Mouse (Mus musculus) MEL (cell line): ENCODE measurements at regions not wholly inside any gene's neighbourhood (a gene's known extent, or its start where the extent isn't known, plus 50 kb on each side); places are given as distances from the start of the nearest gene placed in this dataset.

Source experiments
- DNase-seq: peaks from one replicate; pipeline ENCODE4 v3.0.0; 2011; ENCODE audit warnings: low read depth, low spot score
- H3K27ac ChIP-seq: 2 replicates; pipeline ENCODE4 v1.5.1; 2012; ENCODE audit warnings: low read depth, mild to moderate bottlenecking, control low read depth, low read length, moderate library complexity; ENCODE audit not compliant: control insufficient read depth
- H3K27me3 ChIP-seq, 2 experiments: fragments of 150-350 bp in 1 of 2; sonication (generic) in 1 of 2; 2 replicates each; pipeline ENCODE4 v1.6.1; 2012; ENCODE audit warnings: low read length in 2 of 2, mild to moderate bottlenecking in 2 of 2, improper control_type of control experiment in 1 of 2, moderate library complexity in 1 of 2; ENCODE audit not compliant: insufficient read depth in 2 of 2, control insufficient read depth in 1 of 2
- H3K36me3 ChIP-seq, 2 experiments: 2 replicates each; pipeline ENCODE4 v1.6.1; 2012 to 2014; ENCODE audit warnings: low read length in 2 of 2, improper control_type of control experiment in 1 of 2, inconsistent platforms in 1 of 2, mild to moderate bottlenecking in 1 of 2; ENCODE audit not compliant: insufficient read depth in 2 of 2, control insufficient read depth in 1 of 2
- H3K4me1 ChIP-seq, 2 experiments: fragments of 150-350 bp in 1 of 2; sonication (generic) in 1 of 2; 2 replicates each; pipeline ENCODE4 v1.6.1; 2012; ENCODE audit warnings: low read length in 2 of 2, improper control_type of control experiment in 1 of 2, mild to moderate bottlenecking in 1 of 2; ENCODE audit not compliant: insufficient read depth in 2 of 2, control insufficient read depth in 1 of 2
- H3K4me3 ChIP-seq, 2 experiments: fragments of 150-350 bp in 1 of 2; sonication (generic) in 1 of 2; 2 replicates each; pipeline ENCODE4 v1.5.1; 2012; ENCODE audit warnings: low read depth in 2 of 2, low read length in 2 of 2, mild to moderate bottlenecking in 2 of 2, moderate library complexity in 2 of 2, control low read depth in 1 of 2, improper control_type of control experiment in 1 of 2; ENCODE audit not compliant: control insufficient read depth in 1 of 2, insufficient read depth in 1 of 2
- H3K79me2 ChIP-seq: 2 replicates; pipeline ENCODE4 v1.6.1; 2012; ENCODE audit warnings: mild to moderate bottlenecking, low read length, moderate library complexity; ENCODE audit not compliant: control insufficient read depth, poor library complexity, insufficient read depth
- H3K9ac ChIP-seq: 2 replicates; pipeline ENCODE4 v1.6.1; 2012; ENCODE audit warnings: low read depth, mild to moderate bottlenecking, control low read depth, low read length, moderate library complexity; ENCODE audit not compliant: control insufficient read depth, poor library complexity, severe bottlenecking
- H3K9me3 ChIP-seq: fragments of 150-350 bp; sonication (generic); replicated peaks from 2 replicates; pipeline ENCODE4 v1.6.1; 2012; ENCODE audit warnings: mild to moderate bottlenecking, low read length, improper control_type of control experiment, moderate library complexity; ENCODE audit not compliant: insufficient read depth
- CHD1 ChIP-seq: IDR thresholded peaks from 2 replicates; pipeline ENCODE4 v1.6.1; 2012; ENCODE audit warnings: low read depth, mild to moderate bottlenecking, inconsistent platforms, low read length, improper control_type of control experiment
- CTCF ChIP-seq, 3 experiments: IDR thresholded peaks in 2 of 3; conservative IDR thresholded peaks in 1 of 3; 2 replicates each; pipeline ENCODE4 v1.5.1; 2011 to 2012; ENCODE audit warnings: low read length in 3 of 3, low read depth in 2 of 3, mild to moderate bottlenecking in 2 of 3, improper control_type of control experiment in 1 of 3, inconsistent platforms in 1 of 3, mixed read lengths in 1 of 3, moderate library complexity in 1 of 3; ENCODE audit not compliant: control insufficient read depth in 1 of 3, insufficient read depth in 1 of 3, poor library complexity in 1 of 3, severe bottlenecking in 1 of 3
- JUND ChIP-seq: IDR thresholded peaks from 2 replicates; pipeline ENCODE4 v1.6.1; 2011; ENCODE audit warnings: low read depth, mild to moderate bottlenecking, improper control_type of control experiment, low read length
- MEF2A ChIP-seq: IDR thresholded peaks from 2 replicates; pipeline ENCODE4 v1.6.1; 2014; ENCODE audit warnings: low read depth, mild to moderate bottlenecking, inconsistent platforms, low read length, improper control_type of control experiment; ENCODE audit not compliant: poor library complexity, insufficient replicate concordance, severe bottlenecking; ENCODE audit errors: extremely low read depth
- NELFE ChIP-seq: IDR thresholded peaks from 2 replicates; pipeline ENCODE4 v1.6.1; 2011; ENCODE audit warnings: low read depth, low read length, improper control_type of control experiment
- NRF1 ChIP-seq: IDR thresholded peaks from 2 replicates; pipeline ENCODE4 v1.6.1; 2014; ENCODE audit warnings: low read depth, mild to moderate bottlenecking, inconsistent platforms, low read length, improper control_type of control experiment, moderate library complexity; ENCODE audit not compliant: poor library complexity, insufficient read depth, severe bottlenecking
- POLR2AphosphoS2 ChIP-seq: IDR thresholded peaks from 2 replicates; pipeline ENCODE4 v1.6.1; 2011; ENCODE audit warnings: low read length, improper control_type of control experiment
- RAD21 ChIP-seq: IDR thresholded peaks from 2 replicates; pipeline ENCODE4 v1.6.1; 2011; ENCODE audit warnings: mild to moderate bottlenecking, low read depth, low read length, improper control_type of control experiment
- RCOR1 ChIP-seq: IDR thresholded peaks from 2 replicates; pipeline ENCODE4 v1.6.1; 2012; ENCODE audit warnings: low read depth, mild to moderate bottlenecking, inconsistent platforms, low read length, improper control_type of control experiment
- SMC3 ChIP-seq: IDR thresholded peaks from 2 replicates; pipeline ENCODE4 v1.6.1; 2011; ENCODE audit warnings: low read depth, low read length, improper control_type of control experiment
- USF1 ChIP-seq: IDR thresholded peaks from 2 replicates; pipeline ENCODE4 v1.6.1; 2014; ENCODE audit warnings: low read depth, mild to moderate bottlenecking, inconsistent platforms, low read length, improper control_type of control experiment, moderate library complexity
- USF2 ChIP-seq, 2 experiments: IDR thresholded peaks; 2 replicates each; pipeline ENCODE4 v1.6.1; 2011 to 2012; ENCODE audit warnings: improper control_type of control experiment in 2 of 2, low read length in 2 of 2, borderline replicate concordance in 1 of 2, inconsistent platforms in 1 of 2, low read depth in 1 of 2, mild to moderate bottlenecking in 1 of 2; ENCODE audit not compliant: insufficient read depth in 1 of 2
- ZKSCAN1 ChIP-seq: IDR thresholded peaks from 2 replicates; pipeline ENCODE4 v1.6.1; 2012; ENCODE audit warnings: low read depth, mild to moderate bottlenecking, inconsistent platforms, low read length, improper control_type of control experiment, moderate library complexity
- ZNF384 ChIP-seq: IDR thresholded peaks from 2 replicates; pipeline ENCODE4 v1.6.1; 2012; ENCODE audit warnings: low read depth, mild to moderate bottlenecking, inconsistent platforms, low read length, improper control_type of control experiment

DNA sequence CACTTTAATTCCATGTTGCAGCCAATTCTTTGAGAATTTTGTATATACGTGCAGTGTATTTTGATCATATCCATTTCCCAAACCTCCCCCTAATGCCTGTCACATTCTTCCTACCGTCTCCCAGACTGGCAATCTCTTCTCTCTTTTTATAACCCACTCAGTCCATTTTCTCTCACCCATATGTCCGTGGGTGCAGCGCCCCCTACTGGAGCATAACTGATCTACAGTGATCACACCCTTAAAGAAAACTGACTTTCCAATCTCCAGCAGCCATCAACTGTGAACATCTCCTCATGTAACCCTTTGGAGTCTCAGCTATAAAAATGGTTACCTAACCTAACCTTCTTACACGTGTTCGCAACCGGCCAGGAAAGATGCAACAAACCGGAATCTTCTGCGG, 123.0 kb upstream of the Slc7a14 start:
- Histone ChIP-seq H3K4me1 (peaks cover 0 to 4% of the 10 kb centered on the region in 2 experiments; a peak in 2 of 4 replicates), H3K9me3 (no peaks in the 10 kb centered on the region), H3K27me3 (no peaks in the 10 kb centered on the region), H3K9ac (no peak overlapping the region), H3K36me3 (0 out of 4 replicates have a peak, but pooled peaks cover 0 to 2% of the 10 kb centered on the region in 2 experiments), H3K27ac (no peak overlapping the region), H3K4me3 (no peak overlapping the region), H3K79me2 (no peaks in the 10 kb centered on the region)
- peak; percentile 3 for TF ChIP-seq RAD21
- TF ChIP-seq CTCF (IDR thresholded peaks at IDR 0.05 in 2 of 3, conservative IDR thresholded peaks at IDR 0.05 in 1 of 3; ENCODE audit: control insufficient read depth in 1 of 3, insufficient read depth in 1 of 3, low read depth in 2 of 3, low read length in 3 of 3, poor library complexity in 1 of 3, severe bottlenecking in 1 of 3), result peak; percentile 21 to 35 (median 30); a peak in 4 of 6 replicates
- no peak for TF ChIP-seq MEF2A
- DNase-seq, result no peak

DNA sequence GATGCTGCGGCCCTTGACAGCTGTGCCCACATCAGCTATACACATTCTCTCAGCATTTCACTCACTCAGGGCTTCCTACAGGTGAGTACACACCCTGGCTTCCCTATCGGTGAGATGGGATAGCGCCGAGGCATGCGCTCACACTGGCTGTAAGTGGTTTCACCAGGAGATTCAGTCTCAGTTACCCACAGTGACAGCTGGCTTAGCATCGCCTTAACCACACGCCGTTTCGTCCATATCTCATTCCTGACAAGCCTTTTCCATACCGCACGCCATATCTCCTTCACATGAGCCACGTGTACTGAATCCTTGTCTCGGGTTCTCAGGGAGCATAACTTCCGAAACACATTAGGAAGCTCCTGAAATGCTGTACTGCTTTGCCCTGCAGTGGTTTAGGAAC, 113.3 kb upstream of the Slc7a14 start:
- DNase-seq, result no peak
- Histone ChIP-seq H3K9ac (no peak overlapping the region), H3K4me3 (no peak overlapping the region), H3K27ac (no peak overlapping the region), H3K27me3 (no peaks in the 10 kb centered on the region), H3K4me1 (no peaks in the 10 kb centered on the region), H3K79me2 (no peaks in the 10 kb centered on the region), H3K36me3 (no peaks in the 10 kb centered on the region), H3K9me3 (no peaks in the 10 kb centered on the region)
- no peak for TF ChIP-seq JUND
- no peak for TF ChIP-seq RAD21
- TF ChIP-seq SMC3, result no peak
- no peak for TF ChIP-seq NELFE
- no peak for TF ChIP-seq USF1
- TF ChIP-seq ZNF384, result no peak
- TF ChIP-seq MEF2A, result no peak
- no peak for TF ChIP-seq RCOR1
- no peak for TF ChIP-seq ZKSCAN1
- no peak for TF ChIP-seq POLR2AphosphoS2
- TF ChIP-seq CHD1, result no peak
- TF ChIP-seq NRF1, result no peak

DNA sequence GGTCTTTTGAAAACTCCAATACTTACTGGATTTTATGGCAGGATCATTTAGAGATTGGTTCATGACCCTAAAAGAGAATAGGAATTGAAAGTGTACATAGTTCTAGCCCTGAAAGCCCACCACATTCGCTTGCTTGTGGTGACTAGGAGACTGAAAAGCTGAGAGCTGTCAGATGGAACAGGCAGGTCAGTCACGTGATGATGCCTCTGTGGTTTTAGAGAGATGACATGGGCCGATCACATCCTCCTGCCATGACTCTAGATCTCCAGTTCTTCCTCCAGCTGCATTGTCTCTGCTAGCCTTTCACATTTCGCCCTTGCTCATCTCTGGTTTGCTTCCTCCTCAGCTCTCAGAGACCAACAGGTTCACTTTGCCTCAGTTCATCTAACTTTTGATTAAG, 98.6 kb upstream of the Slc7a14 start:
- H3K27ac ChIP-seq, result no peak overlapping the region
- no peak overlapping the region for H3K9ac ChIP-seq
- no peaks in the 10 kb centered on the region for H3K9me3 ChIP-seq
- H3K4me1 ChIP-seq, result no peaks in the 10 kb centered on the region
- H3K4me3 ChIP-seq, result no peak overlapping the region
- TF ChIP-seq USF2 (IDR thresholded peaks at IDR 0.05; ENCODE audit: borderline replicate concordance in 1 of 2, insufficient read depth in 1 of 2, low read depth in 1 of 2, low read length in 2 of 2), result no peak
- TF ChIP-seq USF1, result peak; percentile 56
- H3K79me2 ChIP-seq, result no peaks in the 10 kb centered on the region
- H3K36me3 ChIP-seq, result no peaks in the 10 kb centered on the region
- no peak for DNase-seq
- H3K27me3 ChIP-seq, result no peaks in the 10 kb centered on the region; a peak in 1 of 4 replicates
